Mouse (Mus musculus) kidney, adult 8-10 months (tissue): ENCODE results near the gene Cdkn2aipnl.

ENCODE experiments used
- DNase-seq, 2 experiments: peaks; one replicate each; pipeline ENCODE4 v3.0.0; 2022

The Cdkn2aipnl gene

GRCm38 (mm10) chr11:51949155-51949840 lies 18.2 kb upstream of the Cdkn2aipnl start:
- no peak for DNase-seq

GRCm38 (mm10) chr11:51949919-51950318 lies 17.5 kb upstream of the Cdkn2aipnl start:
- DNase-seq = no peak

GRCm38 (mm10) chr11:51951861-51952420 lies 15.5 kb upstream of the Cdkn2aipnl start:
- DNase-seq = no peak

- DNase-seq = no peak
Observed at GRCm38 (mm10) chr11:51956112-51956511, 11.3 kb upstream of the Cdkn2aipnl start.

GRCm38 (mm10) chr11:51957760-51958159 lies 9.7 kb upstream of the Cdkn2aipnl start:
- no peak for DNase-seq

- no peak for DNase-seq
Observed at GRCm38 (mm10) chr11:51959511-51959910, 8.0 kb upstream of the Cdkn2aipnl start.

GRCm38 (mm10) chr11:51960061-51960460 lies 7.4 kb upstream of the Cdkn2aipnl start:
- DNase-seq = no peak

- DNase-seq = no peak
Observed at GRCm38 (mm10) chr11:51960967-51961471, 6.4 kb upstream of the Cdkn2aipnl start.

GRCm38 (mm10) chr11:51961761-51962160 lies 5.7 kb upstream of the Cdkn2aipnl start:
- no peak for DNase-seq

GRCm38 (mm10) chr11:51962277-51962676 lies 5.2 kb upstream of the Cdkn2aipnl start:
- DNase-seq = no peak

GRCm38 (mm10) chr11:51966651-51967050 lies 810 bp upstream of the Cdkn2aipnl start:
- no peak for DNase-seq

GRCm38 (mm10) chr11:51968896-51969295 lies 1.4 kb downstream of the Cdkn2aipnl start:
- no peak for DNase-seq

- DNase-seq = no peak
Observed at GRCm38 (mm10) chr11:51969511-51969910, 2.0 kb downstream of the Cdkn2aipnl start.

GRCm38 (mm10) chr11:51971644-51972043 lies 4.2 kb downstream of the Cdkn2aipnl start:
- no peak for DNase-seq

GRCm38 (mm10) chr11:51999611-52000289 lies 32.3 kb downstream of the Cdkn2aipnl start:
- DNase-seq = peak; percentile 71 to 73

GRCm38 (mm10) chr11:52000290-52000962 lies 33.0 kb downstream of the Cdkn2aipnl start, which contains the start of gene Ube2b:
Gene Ube2b (minus strand): TSS chr11:52000762.
- DNase-seq = peak; percentile 98

GRCm38 (mm10) chr11:52001341-52001740 lies 33.9 kb downstream of the Cdkn2aipnl start:
- DNase-seq = no peak

- no peak for DNase-seq
Observed at GRCm38 (mm10) chr11:52001861-52002260, 34.4 kb downstream of the Cdkn2aipnl start.

GRCm38 (mm10) chr11:52002842-52003504 lies 35.5 kb downstream of the Cdkn2aipnl start:
- DNase-seq = peak in 1 of 2 experiments; percentile 35

- no peak for DNase-seq
Observed at GRCm38 (mm10) chr11:52003505-52003771, 36.0 kb downstream of the Cdkn2aipnl start.

GRCm38 (mm10) chr11:52003772-52004528 lies 36.5 kb downstream of the Cdkn2aipnl start, which contains the start of gene Cdkl3:
Gene Cdkl3 (plus strand): TSS chr11:52004221.
- peak; percentile 96 to 97 for DNase-seq

- no peak for DNase-seq
Observed at GRCm38 (mm10) chr11:52005586-52005985, 38.1 kb downstream of the Cdkn2aipnl start.
